Mouse (Mus musculus): ENCODE measurements around the gene Zfhx3.

Gene Zfhx3

GRCm38 (mm10) chr8:108637887-108638286 is 695.4 kb downstream of the Zfhx3 start:
- DNase-seq (ENCODE audit: extremely low spot score, low spot score): no peak

- no peak for DNase-seq (ENCODE audit: extremely low spot score, low spot score)
Observed at GRCm38 (mm10) chr8:108645660-108646059, 703.2 kb downstream of the Zfhx3 start.

GRCm38 (mm10) chr8:108647556-108647955 is 705.1 kb downstream of the Zfhx3 start:
- DNase-seq (ENCODE audit: extremely low spot score, low spot score): no peak

GRCm38 (mm10) chr8:108648993-108649392 is 706.5 kb downstream of the Zfhx3 start:
- no peak for DNase-seq (ENCODE audit: extremely low spot score, low spot score)

- no peak for DNase-seq (ENCODE audit: extremely low spot score, low spot score)
Observed at GRCm38 (mm10) chr8:108650837-108651236, 708.4 kb downstream of the Zfhx3 start.

GRCm38 (mm10) chr8:108661486-108662093 is 719.1 kb downstream of the Zfhx3 start:
- no peak for DNase-seq (ENCODE audit: extremely low spot score, low spot score)

- DNase-seq (ENCODE audit: extremely low spot score, low spot score): no peak
Observed at GRCm38 (mm10) chr8:108662766-108663165, 720.3 kb downstream of the Zfhx3 start.

GRCm38 (mm10) chr8:108671939-108672515 is 729.6 kb downstream of the Zfhx3 start:
- DNase-seq (ENCODE audit: extremely low spot score, low spot score): no peak

GRCm38 (mm10) chr8:108675001-108675525 is 732.6 kb downstream of the Zfhx3 start:
- no peak for DNase-seq (ENCODE audit: extremely low spot score, low spot score)

GRCm38 (mm10) chr8:108689694-108690093 is 747.2 kb downstream of the Zfhx3 start:
- no peak for DNase-seq (ENCODE audit: extremely low spot score, low spot score)

GRCm38 (mm10) chr8:108690576-108691455 is 748.4 kb downstream of the Zfhx3 start:
- DNase-seq (ENCODE audit: extremely low spot score, low spot score): no peak

- DNase-seq (ENCODE audit: extremely low spot score, low spot score): peak; percentile 66
Observed at GRCm38 (mm10) chr8:108691456-108692238, 749.2 kb downstream of the Zfhx3 start.

GRCm38 (mm10) chr8:108692239-108692627 is 749.8 kb downstream of the Zfhx3 start:
- no peak for DNase-seq (ENCODE audit: extremely low spot score, low spot score)

GRCm38 (mm10) chr8:108692669-108693665 is 750.5 kb downstream of the Zfhx3 start:
- DNase-seq (ENCODE audit: extremely low spot score, low spot score): no peak

- no peak for DNase-seq (ENCODE audit: extremely low spot score, low spot score)
Observed at GRCm38 (mm10) chr8:108693841-108694240, 751.4 kb downstream of the Zfhx3 start.

GRCm38 (mm10) chr8:108694516-108694915 is 752.1 kb downstream of the Zfhx3 start:
- DNase-seq (ENCODE audit: extremely low spot score, low spot score): no peak

- no peak for DNase-seq (ENCODE audit: extremely low spot score, low spot score)
Observed at GRCm38 (mm10) chr8:108695242-108695880, 752.9 kb downstream of the Zfhx3 start.

GRCm38 (mm10) chr8:108695938-108696630 is 753.6 kb downstream of the Zfhx3 start:
- peak; percentile 70 for DNase-seq (ENCODE audit: extremely low spot score, low spot score)
